Mouse (Mus musculus): Measurements from ENCODE around the gene E330009J07Rik. TPM values are rescaled to one million over a fixed set of nuclear protein-coding genes. Genes with fewer than 3 reads are reported as not detected.

Gene E330009J07Rik
- total RNA-seq, 1 experiment: 4.1 TPM

DNA sequence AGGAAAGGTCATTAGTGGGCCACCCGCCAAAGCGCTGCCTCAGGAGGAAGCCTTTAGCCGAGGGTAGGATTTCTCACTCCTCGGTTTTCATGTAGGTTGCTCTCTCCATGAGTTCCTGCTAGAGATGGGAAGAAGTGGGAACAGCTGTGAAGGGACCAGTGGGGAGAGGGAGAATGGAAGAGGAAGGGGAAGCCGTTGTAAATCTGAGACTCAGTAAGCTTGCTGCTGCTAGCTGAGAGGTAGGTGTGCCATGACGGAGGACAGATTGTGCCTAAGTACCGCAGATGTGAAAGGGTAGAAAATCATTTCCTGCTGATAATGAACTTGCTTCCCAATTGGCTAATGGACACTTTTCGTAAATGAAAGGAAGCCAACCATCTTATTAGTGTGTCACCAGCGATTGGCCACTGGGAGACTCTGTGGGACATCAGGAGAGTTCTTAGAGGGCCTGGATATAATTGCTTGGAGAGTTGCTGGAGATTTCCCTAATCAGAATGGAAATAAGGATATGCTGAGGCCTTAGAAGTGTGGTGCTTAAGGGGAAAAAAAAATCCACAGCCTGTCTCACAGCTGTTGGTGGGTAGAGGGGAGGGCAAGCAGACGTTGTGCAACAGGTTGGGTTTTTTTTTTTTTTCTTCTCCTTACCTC, 7.5 kb upstream of the E330009J07Rik start:
- Histone ChIP-seq H3K4me1 (ENCODE audit: control insufficient read depth in 2 of 2, insufficient read depth in 2 of 2, low read length in 2 of 2, poor library complexity in 1 of 2) (peaks cover 0 to 2% of the 10 kb centered on the region in 2 experiments; a peak in 1 of 4 replicates), H3K4me3 (ENCODE audit: insufficient read depth in 1 of 2, low read depth in 1 of 2, low read length in 2 of 2, poor library complexity in 1 of 2, severe bottlenecking in 1 of 2) (no peak overlapping the region), H3K9ac (ENCODE audit: insufficient read depth, low read depth, low read length, poor library complexity, severe bottlenecking) (no peak overlapping the region), H3K27ac (ENCODE audit: insufficient read depth, low read depth, low read length, poor library complexity, severe bottlenecking) (no peak overlapping the region), H3K9me3 (ENCODE audit: control insufficient read depth, insufficient read depth, low read depth, low read length) (no peaks in the 10 kb centered on the region), H3K36me3 (ENCODE audit: control insufficient read depth, insufficient read depth, low read length, poor library complexity, severe bottlenecking) (no peaks in the 10 kb centered on the region)
- no peak for TF ChIP-seq MAFK (IDR thresholded peaks at IDR 0.05; ENCODE audit: insufficient read depth, low read depth, low read length)
- TF ChIP-seq CHD2 (IDR thresholded peaks at IDR 0.05; ENCODE audit: low read depth, low read length): no peak
- TF ChIP-seq ZNF384 (IDR thresholded peaks at IDR 0.05; ENCODE audit: low read depth, low read length): no peak
- no peak for TF ChIP-seq ZC3H11A (IDR thresholded peaks at IDR 0.05; ENCODE audit: borderline replicate concordance, low read depth, low read length)
- no peak for TF ChIP-seq HCFC1 (IDR thresholded peaks at IDR 0.05; ENCODE audit: borderline replicate concordance, insufficient read depth, low read length)
- in situ Hi-C loops (cut with MboI; ENCODE audit: low sequenced_read_pairs in 2 of 2, unreplicated experiment in 2 of 2): no loop called here
- DNase-seq (ENCODE audit: low read depth, low spot score): no peak

DNA sequence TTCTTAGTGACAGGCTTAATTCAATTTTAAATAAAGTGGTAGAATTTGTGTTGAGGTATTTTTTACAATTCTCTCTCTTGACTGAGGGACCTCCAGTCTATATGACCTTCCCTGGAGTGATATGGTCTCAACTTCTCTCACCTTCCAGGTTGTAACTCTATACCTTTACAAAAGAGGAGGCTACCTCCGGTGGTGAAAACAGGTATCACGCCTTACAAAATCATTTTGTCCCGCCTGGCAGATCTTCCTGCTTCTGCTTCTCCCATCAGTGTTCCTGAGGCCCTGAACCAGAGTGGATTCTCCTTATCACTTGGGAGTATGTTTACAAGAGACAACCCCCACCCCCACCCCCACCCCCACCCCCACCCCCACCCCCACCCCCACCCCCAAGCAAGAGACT, 5.8 kb upstream of the E330009J07Rik start:
- DNase-seq (ENCODE audit: low read depth, low spot score): no peak
- no peak overlapping the region for H3K4me3 ChIP-seq (ENCODE audit: insufficient read depth in 1 of 2, low read depth in 1 of 2, low read length in 2 of 2, poor library complexity in 1 of 2, severe bottlenecking in 1 of 2)
- no peak overlapping the region for H3K27ac ChIP-seq (ENCODE audit: insufficient read depth, low read depth, low read length, poor library complexity, severe bottlenecking)
- H3K4me1 ChIP-seq (ENCODE audit: control insufficient read depth in 2 of 2, insufficient read depth in 2 of 2, low read length in 2 of 2, poor library complexity in 1 of 2): peaks cover 0 to 2% of the 10 kb centered on the region in 2 experiments; a peak in 1 of 4 replicates
- TF ChIP-seq MAFK (IDR thresholded peaks at IDR 0.05; ENCODE audit: insufficient read depth, low read depth, low read length) (no peak), CHD2 (IDR thresholded peaks at IDR 0.05; ENCODE audit: low read depth, low read length) (no peak), ZNF384 (IDR thresholded peaks at IDR 0.05; ENCODE audit: low read depth, low read length) (no peak), ZC3H11A (IDR thresholded peaks at IDR 0.05; ENCODE audit: borderline replicate concordance, low read depth, low read length) (no peak), HCFC1 (IDR thresholded peaks at IDR 0.05; ENCODE audit: borderline replicate concordance, insufficient read depth, low read length) (no peak)
- no peaks in the 10 kb centered on the region for H3K9me3 ChIP-seq (ENCODE audit: control insufficient read depth, insufficient read depth, low read depth, low read length)
- H3K36me3 ChIP-seq (ENCODE audit: control insufficient read depth, insufficient read depth, low read length, poor library complexity, severe bottlenecking): no peaks in the 10 kb centered on the region
- H3K9ac ChIP-seq (ENCODE audit: insufficient read depth, low read depth, low read length, poor library complexity, severe bottlenecking): no peak overlapping the region
- in situ Hi-C loops (cut with MboI; ENCODE audit: low sequenced_read_pairs in 2 of 2, unreplicated experiment in 2 of 2): no loop called here

GRCm38 (mm10) chr6:40441276-40441675, 5.3 kb upstream of the E330009J07Rik start:
- Histone ChIP-seq H3K9ac (ENCODE audit: insufficient read depth, low read depth, low read length, poor library complexity, severe bottlenecking) (no peak overlapping the region), H3K36me3 (ENCODE audit: control insufficient read depth, insufficient read depth, low read length, poor library complexity, severe bottlenecking) (no peaks in the 10 kb centered on the region), H3K27ac (ENCODE audit: insufficient read depth, low read depth, low read length, poor library complexity, severe bottlenecking) (no peak overlapping the region), H3K9me3 (ENCODE audit: control insufficient read depth, insufficient read depth, low read depth, low read length) (no peaks in the 10 kb centered on the region), H3K4me3 (ENCODE audit: insufficient read depth in 1 of 2, low read depth in 1 of 2, low read length in 2 of 2, poor library complexity in 1 of 2, severe bottlenecking in 1 of 2) (no peak overlapping the region), H3K4me1 (ENCODE audit: control insufficient read depth in 2 of 2, insufficient read depth in 2 of 2, low read length in 2 of 2, poor library complexity in 1 of 2) (peaks cover 0 to 2% of the 10 kb centered on the region in 2 experiments; a peak in 1 of 4 replicates)
- no peak for DNase-seq (ENCODE audit: low read depth, low spot score)
- no peak for TF ChIP-seq HCFC1 (IDR thresholded peaks at IDR 0.05; ENCODE audit: borderline replicate concordance, insufficient read depth, low read length)
- in situ Hi-C loops (cut with MboI; ENCODE audit: low sequenced_read_pairs in 2 of 2, unreplicated experiment in 2 of 2): no loop called here

DNA sequence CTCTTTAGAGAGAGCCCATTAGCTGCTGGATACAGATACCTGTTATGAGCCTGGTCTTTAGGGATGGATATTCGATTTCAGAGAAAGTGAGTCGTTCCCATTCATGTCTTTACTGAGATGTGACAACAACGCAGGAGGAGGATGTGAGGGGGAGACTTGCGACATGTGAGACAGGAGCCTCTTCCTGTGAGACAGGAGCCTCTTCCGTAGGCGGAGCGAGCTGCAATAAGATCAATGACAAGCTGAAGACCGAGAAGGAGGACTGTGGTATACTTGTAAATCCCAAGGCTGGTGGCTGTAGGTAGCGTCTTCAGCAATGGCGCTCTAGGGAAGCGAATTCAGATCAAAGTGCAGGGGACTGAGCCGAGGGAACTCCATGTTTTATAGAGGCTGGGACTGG, 3.8 kb upstream of the E330009J07Rik start:
- H3K9ac ChIP-seq (ENCODE audit: insufficient read depth, low read depth, low read length, poor library complexity, severe bottlenecking): no peak overlapping the region
- H3K4me1 ChIP-seq (ENCODE audit: control insufficient read depth in 2 of 2, insufficient read depth in 2 of 2, low read length in 2 of 2, poor library complexity in 1 of 2): peaks cover 0 to 2% of the 10 kb centered on the region in 2 experiments; a peak in 1 of 4 replicates
- H3K36me3 ChIP-seq (ENCODE audit: control insufficient read depth, insufficient read depth, low read length, poor library complexity, severe bottlenecking): no peaks in the 10 kb centered on the region
- H3K27ac ChIP-seq (ENCODE audit: insufficient read depth, low read depth, low read length, poor library complexity, severe bottlenecking): no peak overlapping the region
- no peak for DNase-seq (ENCODE audit: low read depth, low spot score)
- H3K4me3 ChIP-seq (ENCODE audit: insufficient read depth in 1 of 2, low read depth in 1 of 2, low read length in 2 of 2, poor library complexity in 1 of 2, severe bottlenecking in 1 of 2): no peak overlapping the region
- TF ChIP-seq ZC3H11A (IDR thresholded peaks at IDR 0.05; ENCODE audit: borderline replicate concordance, low read depth, low read length) (no peak), MAFK (IDR thresholded peaks at IDR 0.05; ENCODE audit: insufficient read depth, low read depth, low read length) (no peak), HCFC1 (IDR thresholded peaks at IDR 0.05; ENCODE audit: borderline replicate concordance, insufficient read depth, low read length) (no peak), ZNF384 (IDR thresholded peaks at IDR 0.05; ENCODE audit: low read depth, low read length) (no peak), CHD2 (IDR thresholded peaks at IDR 0.05; ENCODE audit: low read depth, low read length) (no peak)
- no peaks in the 10 kb centered on the region for H3K9me3 ChIP-seq (ENCODE audit: control insufficient read depth, insufficient read depth, low read depth, low read length)
- in situ Hi-C loops (cut with MboI; ENCODE audit: low sequenced_read_pairs in 2 of 2, unreplicated experiment in 2 of 2): no loop called here

GRCm38 (mm10) chr6:40438936-40439335, 3.0 kb upstream of the E330009J07Rik start, which contains the start of gene Wee2:
Wee2 (plus strand) TSS chr6:40439088.
- Histone ChIP-seq H3K27ac (ENCODE audit: insufficient read depth, low read depth, low read length, poor library complexity, severe bottlenecking) (no peak within 1 kb of the TSS), H3K4me1 (ENCODE audit: control insufficient read depth in 2 of 2, insufficient read depth in 2 of 2, low read length in 2 of 2, poor library complexity in 1 of 2) (peaks cover 0 to 2% of the 10 kb centered on the region in 2 experiments; a peak in 1 of 4 replicates), H3K4me3 (ENCODE audit: insufficient read depth in 1 of 2, low read depth in 1 of 2, low read length in 2 of 2, poor library complexity in 1 of 2, severe bottlenecking in 1 of 2) (no peak within 1 kb of the TSS), H3K9ac (ENCODE audit: insufficient read depth, low read depth, low read length, poor library complexity, severe bottlenecking) (no peak within 1 kb of the TSS), H3K9me3 (ENCODE audit: control insufficient read depth, insufficient read depth, low read depth, low read length) (no peaks in the 10 kb centered on the region), H3K36me3 (ENCODE audit: control insufficient read depth, insufficient read depth, low read length, poor library complexity, severe bottlenecking) (no peaks in the 10 kb centered on the region)
- DNase-seq (ENCODE audit: low read depth, low spot score): no peak
- in situ Hi-C loops (cut with MboI; ENCODE audit: low sequenced_read_pairs in 2 of 2, unreplicated experiment in 2 of 2): no loop called here
- TF ChIP-seq CHD2 (IDR thresholded peaks at IDR 0.05; ENCODE audit: low read depth, low read length): no peak
- no peak for TF ChIP-seq ZC3H11A (IDR thresholded peaks at IDR 0.05; ENCODE audit: borderline replicate concordance, low read depth, low read length)
- no peak for TF ChIP-seq ZNF384 (IDR thresholded peaks at IDR 0.05; ENCODE audit: low read depth, low read length)
- TF ChIP-seq MAFK (IDR thresholded peaks at IDR 0.05; ENCODE audit: insufficient read depth, low read depth, low read length): no peak
- no peak for TF ChIP-seq HCFC1 (IDR thresholded peaks at IDR 0.05; ENCODE audit: borderline replicate concordance, insufficient read depth, low read length)

All from ES-E14 (cell line).